Mouse (Mus musculus) retina, embryonic 14.5 days (tissue): Measurements from ENCODE around the gene D10Wsu102e.
"Not testable (repeated sequence)": the region's sequence is repeated elsewhere in the genome, so short reads cannot be mapped to it uniquely, and the experiment has no call there.

ENCODE experiments used
- DNase-seq: peaks from one replicate; pipeline ENCODE4 v3.0.0-alpha.2; 2015; ENCODE audit warnings: low spot score

The D10Wsu102e gene

GRCm38 (mm10) chr10:83346359-83346736 is 13.7 kb upstream of the D10Wsu102e start:
- no peak for DNase-seq

- DNase-seq, result no peak
Measured at GRCm38 (mm10) chr10:83347494-83347893, 12.5 kb upstream of the D10Wsu102e start.

GRCm38 (mm10) chr10:83350689-83351088 is 9.3 kb upstream of the D10Wsu102e start:
- DNase-seq, result no peak

- DNase-seq, result not testable (repeated sequence)
Measured at GRCm38 (mm10) chr10:83351779-83352178, 8.2 kb upstream of the D10Wsu102e start.

GRCm38 (mm10) chr10:83353680-83354332 is 6.2 kb upstream of the D10Wsu102e start:
- DNase-seq, result no peak

GRCm38 (mm10) chr10:83354333-83354719 is 5.7 kb upstream of the D10Wsu102e start:
- DNase-seq, result peak; percentile 59

- no peak for DNase-seq
Measured at GRCm38 (mm10) chr10:83356416-83356815, 3.6 kb upstream of the D10Wsu102e start.

- DNase-seq, result no peak
Measured at GRCm38 (mm10) chr10:83359451-83359850, 570 bp upstream of the D10Wsu102e start.

- DNase-seq, result no peak
Measured at GRCm38 (mm10) chr10:83360356-83360755, 335 bp downstream of the D10Wsu102e start.

- peak; percentile 76 for DNase-seq
Measured at GRCm38 (mm10) chr10:83361643-83362382, 1.8 kb downstream of the D10Wsu102e start.

GRCm38 (mm10) chr10:83363451-83363850 is 3.4 kb downstream of the D10Wsu102e start:
- DNase-seq, result no peak

- DNase-seq, result no peak
Measured at GRCm38 (mm10) chr10:83368918-83369317, 8.9 kb downstream of the D10Wsu102e start.

GRCm38 (mm10) chr10:83374045-83374656 is 14.1 kb downstream of the D10Wsu102e start:
- no peak for DNase-seq

GRCm38 (mm10) chr10:83375458-83375857 is 15.4 kb downstream of the D10Wsu102e start:
- not testable (repeated sequence) for DNase-seq

- no peak for DNase-seq
Measured at GRCm38 (mm10) chr10:83376911-83377682, 17.1 kb downstream of the D10Wsu102e start.

- DNase-seq, result no peak
Measured at GRCm38 (mm10) chr10:83378083-83378833, 18.2 kb downstream of the D10Wsu102e start.

GRCm38 (mm10) chr10:83380501-83380900 is 20.5 kb downstream of the D10Wsu102e start:
- DNase-seq, result no peak

GRCm38 (mm10) chr10:83382528-83382927 is 22.5 kb downstream of the D10Wsu102e start:
- DNase-seq, result no peak

GRCm38 (mm10) chr10:83382988-83383387 is 23.0 kb downstream of the D10Wsu102e start:
- DNase-seq, result no peak

GRCm38 (mm10) chr10:83383863-83384262 is 23.8 kb downstream of the D10Wsu102e start:
- no peak for DNase-seq

- no peak for DNase-seq
Measured at GRCm38 (mm10) chr10:83384456-83385215, 24.6 kb downstream of the D10Wsu102e start.
